Mouse (Mus musculus): Measurements from ENCODE around the gene Vopp1. TPM values are rescaled to one million over a fixed set of nuclear protein-coding genes. Genes with fewer than 3 reads are reported as not detected.
"Not testable (repeated sequence)": the region's sequence is repeated elsewhere in the genome, so short reads cannot be mapped to it uniquely, and the experiment has no call there.

Gene Vopp1
- polyA plus RNA-seq, 1 experiment, result 16.4 TPM

GRCm38 (mm10) chr6:57814436-57814940 lies 10.5 kb downstream of the Vopp1 start:
- no peak overlapping the region for H3K4me3 ChIP-seq (replicated peaks; ENCODE audit: extremely low read depth, low read depth, low read length)
- no peaks in the 10 kb centered on the region for H3K4me1 ChIP-seq (ENCODE audit: control insufficient read depth, insufficient read depth, low read length)
- TF ChIP-seq POLR2A (IDR thresholded peaks at IDR 0.05; ENCODE audit: borderline replicate concordance, extremely low read depth, low read depth, low read length) (no peak), CTCF (IDR thresholded peaks at IDR 0.05; ENCODE audit: insufficient read depth, low read length) (no peak)
- no peak for DNase-seq
- WGBS, result 90% methylated on average over 2 of the region's 2 CpGs

DNA sequence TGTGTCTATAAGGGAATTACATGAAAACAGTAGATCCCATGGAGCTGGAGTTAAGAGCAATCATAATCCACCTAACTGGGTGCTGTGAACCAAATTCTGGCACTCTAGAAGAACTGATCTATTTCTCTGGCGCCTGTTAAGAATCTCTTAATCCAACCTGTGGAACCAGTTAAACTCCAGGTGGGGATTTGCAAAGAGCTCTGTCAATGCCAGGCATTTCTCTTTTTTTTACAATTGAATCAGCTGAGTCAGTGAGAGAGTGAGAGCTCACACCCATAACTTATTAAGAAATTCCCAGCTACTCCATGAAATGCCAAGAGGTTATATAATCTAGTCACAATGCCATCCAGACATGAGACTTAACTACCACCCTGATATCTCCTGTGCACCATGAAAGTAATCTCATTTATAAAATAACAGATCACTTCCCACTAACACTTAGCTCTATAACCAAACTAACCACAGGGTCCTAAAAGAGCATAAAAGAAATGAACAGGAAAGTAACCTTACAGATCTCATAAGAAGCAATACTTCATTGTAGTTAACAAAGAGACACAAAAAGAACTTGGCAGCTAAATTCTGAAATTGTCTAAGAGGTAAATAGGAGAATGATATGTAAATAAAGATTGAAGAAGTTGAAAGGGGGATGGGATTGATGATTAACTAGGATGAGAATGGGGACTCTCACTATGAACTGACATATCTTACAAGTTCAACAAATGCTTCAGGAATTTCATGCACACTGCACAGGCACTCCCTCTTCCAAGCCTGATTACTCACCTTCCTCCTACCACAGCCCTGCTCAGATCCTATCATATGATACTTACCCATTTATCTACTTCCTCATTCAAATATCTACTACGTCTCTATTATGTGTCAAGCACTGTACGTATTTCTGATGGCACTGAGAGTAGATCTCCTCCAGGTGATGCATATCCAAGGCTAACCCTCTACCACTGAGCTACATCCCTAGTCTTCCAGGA lies 12.9 kb downstream of the Vopp1 start:
- WGBS, result 55% methylated on average over 3 of the region's 3 CpGs
- Histone ChIP-seq H3K4me1 (ENCODE audit: control insufficient read depth, insufficient read depth, low read length) (no peaks in the 10 kb centered on the region), H3K4me3 (replicated peaks; ENCODE audit: extremely low read depth, low read depth, low read length) (no peak overlapping the region)
- TF ChIP-seq POLR2A (IDR thresholded peaks at IDR 0.05; ENCODE audit: borderline replicate concordance, extremely low read depth, low read depth, low read length), result no peak
- no peak for TF ChIP-seq CTCF (IDR thresholded peaks at IDR 0.05; ENCODE audit: insufficient read depth, low read length)
- no peak for DNase-seq

DNA sequence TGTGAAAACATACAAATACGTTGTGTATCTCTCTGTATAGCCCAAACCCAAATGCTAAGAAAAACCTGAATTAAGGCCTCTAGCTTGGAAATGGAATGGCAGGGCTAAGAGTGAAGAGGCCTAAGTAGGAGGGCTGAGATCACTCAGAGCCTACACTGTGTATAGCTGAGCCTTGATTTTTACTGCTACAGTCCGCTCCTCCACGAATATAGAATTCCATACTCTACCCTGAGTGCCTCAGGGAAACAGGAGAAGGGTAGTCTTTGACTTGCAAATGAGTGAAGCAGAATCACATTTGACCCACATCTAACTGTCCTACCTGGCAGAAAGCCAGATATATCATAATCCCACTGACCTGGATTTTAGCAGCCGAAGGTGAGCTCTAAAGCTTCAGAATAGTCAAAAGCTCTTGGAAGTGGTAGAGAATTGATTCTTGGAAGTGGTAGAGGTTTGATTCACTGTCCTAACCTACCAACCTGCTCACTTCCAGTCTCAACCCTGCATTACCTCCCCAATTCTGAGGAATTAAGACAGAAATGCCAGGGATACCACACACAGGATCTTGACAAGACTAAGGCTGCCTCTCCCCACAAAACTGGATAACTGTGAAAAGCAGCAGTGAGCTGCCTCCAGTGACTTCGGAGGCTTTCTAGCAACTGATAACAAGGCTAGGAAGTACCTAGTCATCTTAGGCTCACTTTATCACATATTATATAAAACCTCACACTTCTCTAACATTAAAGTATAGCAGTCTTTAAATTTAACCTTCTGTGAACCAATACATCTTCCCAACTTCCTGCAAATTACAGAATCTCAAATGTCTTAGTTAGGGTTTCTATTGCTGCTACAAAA lies 19.5 kb downstream of the Vopp1 start:
- Histone ChIP-seq H3K4me3 (replicated peaks; ENCODE audit: extremely low read depth, low read depth, low read length) (no peak overlapping the region), H3K4me1 (ENCODE audit: control insufficient read depth, insufficient read depth, low read length) (no peaks in the 10 kb centered on the region)
- TF ChIP-seq CTCF (IDR thresholded peaks at IDR 0.05; ENCODE audit: insufficient read depth, low read length), result no peak
- no peak for TF ChIP-seq POLR2A (IDR thresholded peaks at IDR 0.05; ENCODE audit: borderline replicate concordance, extremely low read depth, low read depth, low read length)
- DNase-seq, result no peak
- WGBS, result 94% methylated on average over 5 of the region's 5 CpGs

- H3K4me3 ChIP-seq (replicated peaks; ENCODE audit: extremely low read depth, low read depth, low read length), result no peak overlapping the region
- no peaks in the 10 kb centered on the region; the same call in 1 of the 2 replicates for H3K4me1 ChIP-seq (ENCODE audit: control insufficient read depth, insufficient read depth, low read length)
- DNase-seq, result no peak
- TF ChIP-seq CTCF (IDR thresholded peaks at IDR 0.05; ENCODE audit: insufficient read depth, low read length) (no peak), POLR2A (IDR thresholded peaks at IDR 0.05; ENCODE audit: borderline replicate concordance, extremely low read depth, low read depth, low read length) (no peak)
- WGBS, result 61% methylated on average over 2 of the region's 2 CpGs
Observed at GRCm38 (mm10) chr6:57803130-57803529, 21.8 kb downstream of the Vopp1 start.

DNA sequence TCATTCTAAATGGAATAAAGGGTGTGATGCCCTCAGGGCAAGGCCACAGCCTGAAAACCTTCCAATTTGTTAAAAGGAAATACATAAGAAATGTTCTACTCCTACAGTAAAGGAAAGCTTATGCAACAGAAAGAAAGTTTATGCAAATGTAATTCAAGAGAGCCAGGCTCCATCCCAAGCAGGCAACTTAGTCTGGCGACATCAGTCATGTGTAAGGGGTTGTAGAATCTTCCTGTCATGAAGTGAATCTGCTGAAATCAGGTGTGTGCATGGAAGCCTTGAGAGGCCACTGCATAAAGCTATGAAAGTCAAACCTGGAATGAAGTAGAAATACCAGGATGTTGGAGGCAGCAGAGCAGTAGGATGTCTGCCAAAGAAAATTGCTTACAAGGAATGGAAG lies 26.0 kb downstream of the Vopp1 start:
- DNase-seq, result no peak
- Histone ChIP-seq H3K4me1 (ENCODE audit: control insufficient read depth, insufficient read depth, low read length) (no peaks in the 10 kb centered on the region; the same call in 1 of the 2 replicates), H3K4me3 (replicated peaks; ENCODE audit: extremely low read depth, low read depth, low read length) (no peak overlapping the region)
- WGBS, result 93% methylated on average over 1 of the region's 1 CpGs
- TF ChIP-seq POLR2A (IDR thresholded peaks at IDR 0.05; ENCODE audit: borderline replicate concordance, extremely low read depth, low read depth, low read length) (no peak), CTCF (IDR thresholded peaks at IDR 0.05; ENCODE audit: insufficient read depth, low read length) (no peak)

DNA sequence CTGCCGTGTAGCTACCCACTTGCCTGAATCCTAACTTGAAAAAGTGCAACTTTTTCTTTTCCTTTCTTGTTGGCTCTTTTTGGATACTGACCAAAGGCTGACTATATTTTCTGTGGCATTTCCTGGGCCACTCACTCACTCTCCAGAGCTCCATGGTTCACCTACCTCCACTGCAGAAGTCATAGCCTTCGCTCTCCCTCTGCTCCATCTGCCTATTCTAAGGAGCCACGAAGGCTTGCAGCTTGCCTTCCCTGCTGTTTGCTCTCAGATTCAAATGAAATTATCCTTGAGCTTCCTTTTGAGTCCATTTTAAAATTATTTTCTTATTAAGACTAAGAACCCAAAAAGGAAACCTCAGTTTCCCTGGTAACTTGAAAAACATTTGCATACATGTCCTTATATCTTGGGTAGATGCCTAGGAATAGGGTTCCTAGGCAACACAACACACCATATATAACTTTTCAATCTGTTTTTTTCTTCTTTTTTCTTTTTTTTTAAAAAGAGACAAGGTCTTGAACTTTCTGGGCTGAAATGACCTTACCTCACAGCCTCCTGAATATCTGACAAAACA lies 28.0 kb downstream of the Vopp1 start:
- Histone ChIP-seq H3K4me1 (ENCODE audit: control insufficient read depth, insufficient read depth, low read length) (no peaks in the 10 kb centered on the region; the same call in 1 of the 2 replicates), H3K4me3 (replicated peaks; ENCODE audit: extremely low read depth, low read depth, low read length) (no peak overlapping the region)
- no peak for DNase-seq
- TF ChIP-seq CTCF (IDR thresholded peaks at IDR 0.05; ENCODE audit: insufficient read depth, low read length) (no peak), POLR2A (IDR thresholded peaks at IDR 0.05; ENCODE audit: borderline replicate concordance, extremely low read depth, low read depth, low read length) (no peak)
- 93% methylated on average over 3 of the region's 3 CpGs for WGBS

DNA sequence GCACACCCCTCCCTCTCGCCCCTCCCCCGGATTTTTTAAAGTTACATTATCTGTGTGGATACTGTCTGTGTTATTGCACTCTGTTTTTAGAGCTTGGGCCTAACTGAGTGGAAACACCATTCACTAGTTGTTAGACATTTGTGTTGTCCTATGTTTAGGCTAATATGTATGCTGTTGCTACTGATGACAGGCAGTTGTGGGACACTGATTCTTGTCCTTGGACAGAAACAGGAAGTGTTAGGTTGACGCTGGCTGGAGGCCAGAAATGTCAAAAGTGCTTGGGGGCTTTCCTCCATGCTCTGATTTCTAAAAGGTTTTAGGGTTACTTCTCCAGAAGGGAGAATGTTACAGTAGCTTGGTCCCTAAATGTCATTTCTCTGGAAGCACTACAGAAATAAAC lies 29.1 kb downstream of the Vopp1 start:
- H3K4me3 ChIP-seq (replicated peaks; ENCODE audit: extremely low read depth, low read depth, low read length), result no peak overlapping the region
- TF ChIP-seq POLR2A (IDR thresholded peaks at IDR 0.05; ENCODE audit: borderline replicate concordance, extremely low read depth, low read depth, low read length) (no peak), CTCF (IDR thresholded peaks at IDR 0.05; ENCODE audit: insufficient read depth, low read length) (no peak)
- 50% methylated on average over 3 of the region's 3 CpGs for WGBS
- H3K4me1 ChIP-seq (ENCODE audit: control insufficient read depth, insufficient read depth, low read length), result no peaks in the 10 kb centered on the region; the same call in 1 of the 2 replicates
- no peak for DNase-seq

DNA sequence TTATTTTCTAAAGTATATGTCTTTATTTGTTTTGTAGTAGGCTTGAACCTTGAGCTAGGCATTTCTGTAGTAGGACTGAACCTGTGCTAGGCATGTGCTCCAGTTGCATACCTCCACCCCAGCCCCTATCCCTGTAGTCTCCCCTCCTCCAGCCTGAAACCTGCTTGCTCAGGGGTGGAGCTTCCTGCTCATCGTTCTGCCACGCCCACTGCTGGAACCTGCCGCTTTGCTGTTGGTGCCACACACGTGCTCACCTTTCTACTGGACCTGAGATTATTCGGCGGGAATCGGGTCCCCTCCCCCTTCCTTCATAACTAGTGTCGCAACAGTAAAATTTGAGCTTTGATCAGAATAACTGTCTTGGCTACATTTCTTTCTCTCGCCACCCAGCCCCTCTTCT lies 32.1 kb downstream of the Vopp1 start:
- WGBS, result 78% methylated on average over 9 of the region's 9 CpGs
- not testable (repeated sequence) for H3K4me3 ChIP-seq (replicated peaks; ENCODE audit: extremely low read depth, low read depth, low read length); H3K4me1 ChIP-seq (ENCODE audit: control insufficient read depth, insufficient read depth, low read length); DNase-seq

- TF ChIP-seq POLR2A (IDR thresholded peaks at IDR 0.05; ENCODE audit: borderline replicate concordance, extremely low read depth, low read depth, low read length) (no peak), CTCF (IDR thresholded peaks at IDR 0.05; ENCODE audit: insufficient read depth, low read length) (no peak)
- Histone ChIP-seq H3K4me3 (replicated peaks; ENCODE audit: extremely low read depth, low read depth, low read length) (no peak overlapping the region), H3K4me1 (ENCODE audit: control insufficient read depth, insufficient read depth, low read length) (no peaks in the 10 kb centered on the region)
- 86% methylated on average over 4 of the region's 4 CpGs for WGBS
- DNase-seq, result no peak
Observed at GRCm38 (mm10) chr6:57790542-57790941, 34.4 kb downstream of the Vopp1 start.
